Mouse (Mus musculus) gastrocnemius, adult 2 months (tissue): ENCODE measurements around the gene Gm4858. TPM values are rescaled to one million over a fixed set of nuclear protein-coding genes. Genes with fewer than 3 reads are reported as not detected.
"Not testable (repeated sequence)": the region's sequence is repeated elsewhere in the genome, so short reads cannot be mapped to it uniquely, and the experiment has no call there.

Experiments
- DNase-seq: peaks from one replicate; pipeline ENCODE4 v3.0.0; 2022
- H3K27ac ChIP-seq: fragments of 200-600 bp; 2 replicates; pipeline ENCODE4 v1.8.1; 2022; ENCODE audit warnings: mild to moderate bottlenecking
- H3K4me3 ChIP-seq: fragments of 200-600 bp; 2 replicates; pipeline ENCODE4 v1.8.1; 2022; ENCODE audit warnings: mild to moderate bottlenecking, moderate library complexity
- CTCF ChIP-seq: fragments of 200-600 bp; IDR thresholded peaks from 2 replicates; pipeline ENCODE4 v1.8.1; 2022; ENCODE audit warnings: antibody characterized with exemption, mild to moderate bottlenecking, moderate library complexity
- intact Hi-C: fragments of 180-260 bp; cut with DNase I; formaldehyde crosslinking; loops from one replicate; pipeline ENCODE4 v1.15.1; 2025
- long read RNA-seq, 2 experiments: library from polyadenylated mRNA; stranded (forward); transcript quantifications; one replicate each; pipeline ENCODE4 v2.0.0; 2021
- total RNA-seq, 2 experiments: library from RNA; stranded (reverse); gene quantifications; 2 replicates each; pipeline ENCODE4 v1.2.3; 2021

Gene Gm4858
- not detected for total RNA-seq
- long read RNA-seq, experiment 1: 0 reads
- long read RNA-seq, experiment 2: 0 reads

- intact Hi-C loops: not testable (repeated sequence)
These were observed at the start of gene Gm4858 for GRCm38 (mm10) chr3:93068523-93068922. TSS of gene Gm4858 (plus strand) at chr3:93068823.

DNA sequence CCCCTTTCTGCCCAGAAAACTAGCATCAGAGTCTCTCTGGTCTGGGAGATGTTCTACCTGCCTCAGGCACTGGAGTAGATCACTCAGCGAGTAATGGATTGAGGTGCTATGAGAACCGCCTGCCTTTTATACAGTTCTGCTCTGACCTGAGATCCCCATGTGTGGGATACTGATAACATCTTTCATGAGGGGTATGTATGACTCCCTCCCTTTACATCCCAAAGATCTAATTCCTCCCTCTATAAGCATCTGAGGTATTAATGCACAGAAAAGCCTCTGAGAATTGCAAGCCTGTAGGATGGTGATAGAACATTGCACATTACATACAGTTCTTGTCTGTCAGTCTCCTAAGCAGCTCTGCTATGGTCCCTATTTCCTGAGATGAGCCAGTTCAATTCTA is 49.7 kb upstream of the Gm4858 start, which contains the start of gene Lce1m:
Gene Lce1m (minus strand): TSS at position 101 of the 400 bp plus-strand sequence.
- Histone ChIP-seq H3K27ac (no peak within 1 kb of the TSS), H3K4me3 (no peak within 1 kb of the TSS)
- DNase-seq: no peak
- no peak for TF ChIP-seq CTCF
- intact Hi-C loops: no loop called here

More at GRCm38 (mm10) chr3:93068523-93068922, at the start of gene Gm4858:
- not testable (repeated sequence) for H3K4me3 ChIP-seq, DNase-seq, H3K27ac ChIP-seq

DNA sequence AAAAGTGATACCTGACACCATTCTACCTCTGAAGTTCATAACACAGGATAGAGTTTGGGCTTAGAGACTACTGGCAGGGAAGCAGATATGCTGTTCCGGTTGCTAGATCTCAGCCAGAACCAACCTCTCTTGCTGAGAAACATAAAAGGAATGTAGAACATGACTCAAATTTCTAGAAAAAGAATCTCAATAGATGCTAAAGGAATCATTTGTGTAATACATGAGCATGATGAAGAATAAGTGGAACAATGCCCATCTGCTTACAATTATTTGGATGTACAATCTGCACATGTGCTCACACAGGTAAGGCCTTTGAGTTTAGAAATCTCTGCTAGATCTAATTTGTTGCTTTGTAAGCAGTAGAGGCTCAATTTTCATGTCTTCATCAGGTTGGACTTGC is 47.5 kb upstream of the Gm4858 start:
- intact Hi-C loops: no loop called here
- H3K4me3 ChIP-seq: no peak overlapping the region
- H3K27ac ChIP-seq: no peak overlapping the region
- TF ChIP-seq CTCF: no peak
- DNase-seq: no peak

DNA sequence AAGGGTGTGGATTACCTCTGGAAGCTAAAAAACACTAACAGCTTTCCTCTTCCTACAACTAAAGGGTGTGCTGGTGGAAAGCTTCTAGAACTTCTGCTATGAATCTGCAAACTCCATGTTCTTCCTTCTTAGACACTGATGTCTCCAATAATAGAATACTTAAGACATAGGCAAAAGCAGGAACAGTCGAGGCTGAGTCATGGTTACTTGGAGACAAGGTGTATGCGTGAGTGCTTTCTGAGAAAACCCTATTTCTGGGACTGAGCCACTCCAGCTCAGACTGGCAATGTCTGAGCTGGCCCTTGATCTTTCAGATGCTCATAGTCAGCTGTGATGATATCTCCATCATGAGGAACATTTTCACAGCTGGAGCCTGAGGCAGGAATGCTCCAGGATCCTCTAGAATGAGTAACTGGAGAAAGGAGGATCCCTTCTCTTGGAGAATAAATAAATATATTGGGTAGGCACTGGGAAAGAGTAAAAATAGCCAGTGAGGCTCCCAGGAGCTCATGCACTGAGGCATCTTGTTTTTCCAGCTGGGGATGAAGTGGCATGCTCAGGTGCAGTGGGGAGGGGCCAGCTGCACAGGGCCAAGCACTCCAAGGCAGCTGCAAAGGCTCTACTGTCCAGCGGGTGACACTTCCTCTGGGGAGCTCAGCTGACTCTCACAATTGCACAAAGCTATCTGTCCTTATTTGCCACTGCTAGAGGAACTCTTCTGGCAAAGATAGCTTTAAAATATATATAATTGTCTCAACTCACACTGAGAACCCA is 45.0 kb upstream of the Gm4858 start:
- TF ChIP-seq CTCF: no peak
- H3K4me3 ChIP-seq: no peak overlapping the region
- intact Hi-C loops: no loop called here
- no peak overlapping the region for H3K27ac ChIP-seq
- DNase-seq: no peak

GRCm38 (mm10) chr3:93025486-93025885 is 43.1 kb upstream of the Gm4858 start:
- no peak for TF ChIP-seq CTCF
- H3K4me3 ChIP-seq: no peak overlapping the region
- no peak overlapping the region for H3K27ac ChIP-seq
- intact Hi-C loops: no loop called here
- no peak for DNase-seq

GRCm38 (mm10) chr3:93031450-93031849 is 37.2 kb upstream of the Gm4858 start:
- peak; percentile 56 for TF ChIP-seq CTCF
- Histone ChIP-seq H3K27ac (no peak overlapping the region), H3K4me3 (no peak overlapping the region)
- DNase-seq: no peak
- intact Hi-C loops: no loop called here

- H3K4me3 ChIP-seq: no peak overlapping the region
- H3K27ac ChIP-seq: no peak overlapping the region
- intact Hi-C loops: no loop called here
- no peak for DNase-seq
- no peak for TF ChIP-seq CTCF
These were observed 18.4 kb upstream of the Gm4858 start for GRCm38 (mm10) chr3:93050182-93050581.

- no peak for DNase-seq
- intact Hi-C loops: no loop called here
- peak; percentile 40 for TF ChIP-seq CTCF
- Histone ChIP-seq H3K4me3 (no peak overlapping the region), H3K27ac (no peak overlapping the region)
These were observed 15.7 kb upstream of the Gm4858 start for GRCm38 (mm10) chr3:93052826-93053474.

- H3K27ac ChIP-seq: no peak overlapping the region
- no peak for DNase-seq
- no peak overlapping the region for H3K4me3 ChIP-seq
- intact Hi-C loops: no loop called here
- no peak for TF ChIP-seq CTCF
These were observed 18.0 kb downstream of the Gm4858 start for GRCm38 (mm10) chr3:93086631-93087030.

DNA sequence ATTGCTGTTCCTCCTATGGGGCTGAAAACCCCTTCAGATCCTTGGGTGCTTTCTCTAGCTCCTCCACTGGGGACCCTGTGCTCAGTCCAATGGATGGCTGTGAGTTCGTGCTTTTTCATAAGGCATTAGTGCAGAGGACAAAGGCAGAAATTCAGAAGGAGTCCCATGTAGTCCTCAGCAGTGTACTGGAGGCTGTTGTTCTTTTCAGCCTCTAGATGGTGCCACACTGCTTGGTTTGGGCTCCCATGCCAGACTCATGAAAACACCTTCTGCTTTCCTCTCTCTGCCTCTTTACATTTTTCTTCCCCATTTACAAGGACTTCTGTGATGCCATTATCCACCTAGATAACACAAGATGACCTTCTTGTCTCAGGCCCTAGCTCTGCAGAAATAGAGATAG is 25.0 kb downstream of the Gm4858 start:
- H3K27ac ChIP-seq, DNase-seq, intact Hi-C loops, H3K4me3 ChIP-seq: not testable (repeated sequence)

DNA sequence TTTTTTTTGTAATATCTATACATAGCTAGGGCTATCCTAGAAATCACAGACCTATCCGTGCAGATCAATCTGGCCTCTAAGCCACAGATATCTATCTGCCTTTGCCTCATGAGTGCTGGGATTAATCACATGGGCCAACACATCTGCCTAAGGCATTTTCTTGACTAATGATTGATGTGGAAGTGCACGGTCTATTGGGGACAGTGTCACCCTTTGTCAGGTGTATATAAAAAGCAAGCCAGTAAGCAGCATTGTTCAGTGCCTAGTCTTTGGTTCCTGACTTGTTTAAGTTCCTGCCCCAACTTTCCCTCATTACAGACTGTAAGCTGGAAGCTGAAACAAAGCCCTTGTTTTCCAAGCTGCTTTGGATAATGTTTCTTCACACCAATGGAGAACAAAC is 27.8 kb downstream of the Gm4858 start:
- intact Hi-C loops: no loop called here
- no peak overlapping the region for H3K27ac ChIP-seq
- TF ChIP-seq CTCF: no peak
- no peak for DNase-seq
- no peak overlapping the region for H3K4me3 ChIP-seq

DNA sequence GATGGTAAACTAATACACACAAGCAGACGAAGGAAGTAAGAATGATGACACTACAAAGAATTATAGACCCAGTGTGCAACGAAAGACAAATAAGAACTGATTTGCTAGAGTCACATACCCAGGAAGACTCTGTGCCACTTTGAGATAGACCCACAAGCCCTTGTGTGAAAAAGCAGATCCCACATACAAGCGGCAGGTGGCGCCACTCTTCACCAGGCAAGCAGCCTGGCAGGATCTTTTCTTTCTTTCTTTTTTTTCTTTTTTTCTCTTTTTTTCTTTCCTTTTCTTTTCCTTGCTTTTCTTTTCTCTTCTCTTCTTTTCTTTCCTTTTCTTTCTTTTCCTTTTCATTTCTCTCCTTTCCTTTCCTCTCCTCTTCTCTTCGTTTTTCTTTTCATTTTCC is 43.0 kb downstream of the Gm4858 start:
- H3K27ac ChIP-seq: no peak overlapping the region
- TF ChIP-seq CTCF: peak; percentile 34; the same call in 1 of the 2 replicates
- no peak overlapping the region for H3K4me3 ChIP-seq
- DNase-seq: no peak
- intact Hi-C loops: no loop called here

DNA sequence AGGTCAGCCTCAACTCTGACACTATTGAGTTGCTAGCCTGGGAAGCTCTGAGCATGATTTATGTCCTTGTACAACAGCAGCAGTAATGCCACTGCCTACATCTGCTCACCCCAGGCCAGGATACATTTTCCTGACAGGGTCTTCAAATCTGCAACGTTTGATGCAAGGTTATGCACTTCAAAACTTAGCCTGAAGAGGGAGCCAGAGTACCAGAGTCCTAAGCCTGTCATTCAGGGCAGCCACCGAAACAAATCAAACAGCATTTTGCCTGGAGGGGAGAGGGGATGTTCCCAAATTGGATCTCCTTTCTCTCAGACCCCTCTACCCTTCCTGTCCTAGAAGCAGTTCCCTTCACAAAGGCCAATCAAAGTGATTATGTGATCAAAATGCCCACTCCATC is 45.9 kb downstream of the Gm4858 start:
- intact Hi-C loops: no loop called here
- TF ChIP-seq CTCF: peak; percentile 50
- DNase-seq: no peak
- no peak overlapping the region for H3K27ac ChIP-seq
- no peak overlapping the region for H3K4me3 ChIP-seq

GRCm38 (mm10) chr3:93119101-93119500 is 50.5 kb downstream of the Gm4858 start:
- no peak overlapping the region for H3K4me3 ChIP-seq
- intact Hi-C loops: no loop called here
- TF ChIP-seq CTCF: peak; percentile 6; the same call in 1 of the 2 replicates
- no peak overlapping the region for H3K27ac ChIP-seq
- no peak for DNase-seq

Other genes with a start within 250 kb of the Gm4858 start
- not detected for gene Kprp, start 241.6 kb upstream of the Gm4858 start, total RNA-seq
- gene Lce1l, start 217.5 kb upstream of the Gm4858 start, total RNA-seq: not detected
- not detected for gene 2310050C09Rik, start 198.6 kb upstream of the Gm4858 start, total RNA-seq
- not detected for gene Lce3a, start 142.6 kb upstream of the Gm4858 start, total RNA-seq
- not detected for gene Lce3b, start 135.8 kb upstream of the Gm4858 start, total RNA-seq
- not detected for gene Lce3c, start 124.3 kb upstream of the Gm4858 start, total RNA-seq
- not detected for gene Lce3d, start 111.4 kb upstream of the Gm4858 start, total RNA-seq
- not detected for gene Lce3e, start 101.8 kb upstream of the Gm4858 start, total RNA-seq
- not detected for gene Lce3f, start 76.6 kb upstream of the Gm4858 start, total RNA-seq
- gene Crct1, start 53.1 kb upstream of the Gm4858 start, total RNA-seq: not detected
- not detected for gene Lce1m, start 49.8 kb upstream of the Gm4858 start, total RNA-seq
- not detected for gene Crnn, start 76.0 kb downstream of the Gm4858 start, total RNA-seq
- gene Flg2, start 128.5 kb downstream of the Gm4858 start, total RNA-seq: not detected
- not detected for gene Flg, start 204.7 kb downstream of the Gm4858 start, total RNA-seq